Mouse (Mus musculus): ENCODE measurements around the gene Capn12.
A peak's percentile ranks its signal among the peaks of the same experiment; 100 is the strongest.

Capn12 gene

GRCm38 (mm10) chr7:28921178-28921577 is 40.0 kb downstream of the Capn12 start:
- DNase-seq (ENCODE audit: low read depth) = no peak

GRCm38 (mm10) chr7:28921722-28922465 is 40.7 kb downstream of the Capn12 start:
- DNase-seq (ENCODE audit: low read depth) = no peak

GRCm38 (mm10) chr7:28922606-28923005 is 41.4 kb downstream of the Capn12 start:
- DNase-seq (ENCODE audit: low read depth) = no peak

GRCm38 (mm10) chr7:28923865-28924291 is 42.7 kb downstream of the Capn12 start:
- no peak for DNase-seq (ENCODE audit: low read depth)

GRCm38 (mm10) chr7:28924802-28925201 is 43.6 kb downstream of the Capn12 start:
- no peak for DNase-seq (ENCODE audit: low read depth)

- peak; percentile 76 for DNase-seq (ENCODE audit: low read depth)
Observed at GRCm38 (mm10) chr7:28925317-28925716, 44.1 kb downstream of the Capn12 start.

- no peak for DNase-seq (ENCODE audit: low read depth)
Observed at GRCm38 (mm10) chr7:28926172-28926571, 45.0 kb downstream of the Capn12 start.

GRCm38 (mm10) chr7:28929381-28929780 is 48.2 kb downstream of the Capn12 start:
- DNase-seq (ENCODE audit: low read depth) = no peak

GRCm38 (mm10) chr7:28930320-28931031 is 49.3 kb downstream of the Capn12 start:
- peak; percentile 84 for DNase-seq (ENCODE audit: low read depth)

- peak; percentile 70 for DNase-seq (ENCODE audit: low read depth)
Observed at GRCm38 (mm10) chr7:28931032-28931694, 49.9 kb downstream of the Capn12 start.

GRCm38 (mm10) chr7:28931695-28932039 is 50.4 kb downstream of the Capn12 start:
- DNase-seq (ENCODE audit: low read depth) = no peak

- DNase-seq (ENCODE audit: low read depth) = no peak
Observed at GRCm38 (mm10) chr7:28932421-28933041, 51.3 kb downstream of the Capn12 start.

GRCm38 (mm10) chr7:28933825-28934224 is 52.6 kb downstream of the Capn12 start:
- no peak for DNase-seq (ENCODE audit: low read depth)

- no peak for DNase-seq (ENCODE audit: low read depth)
Observed at GRCm38 (mm10) chr7:28936787-28937186, 55.6 kb downstream of the Capn12 start.

- no peak for DNase-seq (ENCODE audit: low read depth)
Observed at GRCm38 (mm10) chr7:28938654-28939053, 57.4 kb downstream of the Capn12 start.

- DNase-seq (ENCODE audit: low read depth) = no peak
Observed at GRCm38 (mm10) chr7:28939418-28940183, 58.4 kb downstream of the Capn12 start.

- DNase-seq (ENCODE audit: low read depth) = no peak
Observed at GRCm38 (mm10) chr7:28941129-28941528, 59.9 kb downstream of the Capn12 start.

- DNase-seq (ENCODE audit: low read depth) = no peak
Observed at GRCm38 (mm10) chr7:28941542-28941941, 60.3 kb downstream of the Capn12 start.

All from fibroblast of lung, adult 2 months (primary cell).